Mouse (Mus musculus) embryonic facial prominence, embryonic 15.5 days (tissue): ENCODE data around the gene Sema6c. TPM values are rescaled to one million over a fixed set of nuclear protein-coding genes. Genes with fewer than 3 reads are reported as not detected.
A peak's percentile ranks its signal among the peaks of the same experiment; 100 is the strongest.

Experiments
- ATAC-seq: fragments of 200-750 bp; cut with Nextera tagmentation; 2 replicates; pipeline ENCODE4 v1.8.0; 2017; ENCODE audit warnings: low read depth, moderate TSS enrichment; ENCODE audit not compliant: insufficient number of reproducible peaks, low FRiP score, low TSS enrichment
- H3K27ac ChIP-seq: fragments of 300-500 bp; sonication (generic); replicated peaks from 2 replicates; pipeline ENCODE4 v1.5.1; 2015; ENCODE audit warnings: mild to moderate bottlenecking, inconsistent platforms
- H3K27me3 ChIP-seq: fragments of 300-500 bp; sonication (generic); 2 replicates; pipeline ENCODE4 v1.6.1; 2015; ENCODE audit warnings: inconsistent platforms
- H3K36me3 ChIP-seq: fragments of 300-500 bp; sonication (generic); 2 replicates; pipeline ENCODE4 v1.6.1; 2015; ENCODE audit warnings: mild to moderate bottlenecking, inconsistent platforms
- H3K4me1 ChIP-seq: fragments of 300-500 bp; sonication (generic); 2 replicates; pipeline ENCODE4 v1.6.1; 2015; ENCODE audit warnings: inconsistent platforms
- H3K4me2 ChIP-seq: fragments of 300-500 bp; sonication (generic); replicated peaks from 2 replicates; pipeline ENCODE4 v1.6.1; 2015; ENCODE audit warnings: mild to moderate bottlenecking, inconsistent platforms
- H3K4me3 ChIP-seq: fragments of 300-500 bp; sonication (generic); replicated peaks from 2 replicates; pipeline ENCODE4 v1.5.1; 2015; ENCODE audit warnings: mild to moderate bottlenecking, inconsistent platforms
- H3K9ac ChIP-seq: fragments of 300-500 bp; sonication (generic); 2 replicates; pipeline ENCODE4 v1.6.1; 2015; ENCODE audit warnings: inconsistent platforms
- H3K9me3 ChIP-seq: fragments of 300-500 bp; sonication (generic); replicated peaks from 2 replicates; pipeline ENCODE4 v1.6.1; 2016; ENCODE audit warnings: inconsistent platforms
- WGBS: fragments of 180-500 bp; shearing (Covaris S2); methylation state at CpG from one replicate; pipeline ENCODE4 v1.1.7; 2015; 5-methylcytosine and 5-hydroxymethylcytosine counted together
- polyA plus RNA-seq: library from polyadenylated mRNA; unstranded; fragments of >200 nt; fragmentation: Nextera tagmentation; extraction: Ambion mirVana; gene quantifications from 2 replicates; pipeline ENCODE4 v1.2.1, GENCODE M21; 2015

Gene Sema6c
- polyA plus RNA-seq, 1 experiment from 2014 or later: 13.1 TPM

DNA sequence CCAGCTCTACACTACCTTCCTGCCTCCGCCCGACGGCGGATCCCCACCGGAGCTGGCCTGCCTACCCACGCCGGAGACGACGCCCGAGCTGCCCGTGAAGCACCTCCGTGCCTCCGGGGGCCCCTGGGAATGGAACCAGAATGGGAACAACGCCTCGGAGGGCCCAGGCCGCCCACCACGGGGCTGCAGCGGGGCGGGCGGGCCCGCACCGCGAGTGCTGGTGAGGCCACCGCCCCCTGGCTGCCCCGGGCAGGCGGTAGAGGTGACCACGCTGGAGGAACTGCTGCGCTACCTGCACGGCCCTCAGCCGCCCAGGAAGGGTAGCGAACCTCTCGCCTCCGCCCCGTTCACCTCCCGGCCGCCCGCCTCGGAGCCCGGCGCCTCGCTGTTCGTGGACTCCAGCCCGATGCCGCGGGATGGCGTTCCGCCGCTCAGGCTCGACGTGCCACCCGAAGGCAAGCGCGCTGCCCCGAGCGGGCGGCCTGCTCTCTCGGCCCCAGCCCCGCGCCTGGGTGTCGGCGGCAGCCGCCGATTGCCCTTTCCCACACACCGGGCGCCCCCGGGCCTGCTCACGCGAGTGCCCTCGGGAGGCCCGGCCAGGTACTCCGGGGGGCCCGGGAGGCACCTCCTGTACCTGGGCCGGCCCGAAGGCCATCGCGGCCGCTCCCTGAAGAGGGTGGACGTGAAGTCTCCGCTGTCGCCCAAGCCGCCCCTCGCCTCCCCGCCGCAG lies 12.4 kb downstream of the Sema6c start:
- Histone ChIP-seq H3K36me3 (peaks cover 55% of the 10 kb centered on the region), H3K27me3 (peaks cover 34% of the 10 kb centered on the region), H3K4me3 (0 out of 2 replicates have a peak overlapping the region, but pooled peaks have one; percentile 25), H3K4me2 (peak overlapping the region; percentile 40), H3K9ac (no peak overlapping the region), H3K4me1 (peaks cover 21% of the 10 kb centered on the region), H3K9me3 (no peaks in the 10 kb centered on the region), H3K27ac (no peak overlapping the region)
- 0 out of 2 replicates have a peak, but pooled peaks have one; percentile 8 for ATAC-seq
- 42% methylated on average over 81 of the region's 84 CpGs for WGBS

DNA sequence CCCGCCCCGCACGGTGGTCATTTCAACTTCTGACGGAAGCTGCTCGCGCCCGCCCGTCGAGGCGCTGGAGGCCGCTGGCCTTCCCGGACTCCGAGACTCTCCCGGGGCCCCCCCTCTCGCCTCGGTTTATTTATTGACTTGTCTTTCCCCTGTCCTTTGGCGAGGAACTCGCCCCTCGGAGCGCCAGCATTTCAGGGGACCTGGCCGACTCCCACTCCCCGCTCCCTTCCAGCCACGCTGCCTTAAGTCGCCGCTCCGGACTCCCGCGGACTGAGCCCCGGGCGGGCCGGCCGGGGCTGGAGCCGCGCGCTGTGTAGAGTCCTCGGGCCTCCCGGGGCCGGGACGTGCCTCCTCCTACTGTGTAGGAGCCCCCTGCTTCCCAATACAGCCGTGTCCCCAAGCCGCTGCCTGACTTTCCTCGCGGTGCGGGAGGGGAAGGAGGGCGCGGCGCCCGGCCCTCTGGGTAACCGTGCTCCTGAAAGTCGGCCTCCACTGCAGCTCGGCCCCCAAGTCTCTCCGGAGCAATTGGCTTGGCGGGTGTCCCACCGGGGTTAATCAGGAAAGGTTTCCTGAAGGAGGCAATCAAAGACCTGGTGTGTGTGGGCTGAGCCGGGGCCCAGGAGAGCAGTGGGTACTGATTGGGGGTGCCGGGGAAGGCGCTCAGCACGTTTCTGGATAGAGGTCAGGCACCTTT lies 13.1 kb downstream of the Sema6c start:
- Histone ChIP-seq H3K27me3 (peaks cover 34% of the 10 kb centered on the region), H3K4me1 (peaks cover 21% of the 10 kb centered on the region), H3K9me3 (no peaks in the 10 kb centered on the region), H3K9ac (no peak overlapping the region), H3K4me3 (peak overlapping the region; percentile 25), H3K27ac (no peak overlapping the region), H3K36me3 (peaks cover 48% of the 10 kb centered on the region), H3K4me2 (peak overlapping the region; percentile 40)
- 25% methylated on average over 58 of the region's 58 CpGs for WGBS
- no peak for ATAC-seq

DNA sequence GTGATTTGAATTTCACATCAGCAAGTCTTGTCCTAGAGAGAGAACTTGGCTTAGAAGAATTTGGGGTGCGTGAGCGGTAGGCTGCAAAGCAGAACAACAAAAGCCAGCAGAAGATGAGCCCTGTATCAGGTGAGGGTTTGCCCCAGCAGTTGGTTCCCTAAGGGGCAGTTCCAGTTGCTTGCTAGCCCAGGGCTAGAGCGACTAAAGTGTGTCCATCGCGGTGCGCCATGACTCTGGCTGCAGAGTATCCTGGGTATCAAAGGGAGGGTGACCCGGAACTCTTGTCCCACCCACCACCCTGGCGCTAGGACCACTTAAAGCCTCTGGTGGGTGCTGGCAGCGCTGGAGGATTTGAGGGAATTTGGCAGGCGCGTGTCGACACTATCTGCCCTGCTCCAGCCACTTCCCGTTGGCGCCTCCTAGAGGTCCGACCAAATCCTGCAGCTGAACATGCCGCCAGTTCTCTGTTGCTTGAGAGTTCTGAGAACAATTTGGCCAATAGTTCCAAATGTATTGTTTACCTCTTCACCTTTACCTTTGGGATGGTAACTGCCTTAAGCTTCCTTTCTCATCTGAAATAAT lies 13.8 kb downstream of the Sema6c start:
- Histone ChIP-seq H3K27me3 (peaks cover 34% of the 10 kb centered on the region), H3K36me3 (peaks cover 41% of the 10 kb centered on the region), H3K4me3 (peak overlapping the region; percentile 25), H3K4me1 (peaks cover 21% of the 10 kb centered on the region), H3K9me3 (no peaks in the 10 kb centered on the region), H3K9ac (no peak overlapping the region), H3K27ac (no peak overlapping the region), H3K4me2 (peak overlapping the region; percentile 40)
- 18% methylated on average over 16 of the region's 16 CpGs for WGBS
- ATAC-seq: no peak

DNA sequence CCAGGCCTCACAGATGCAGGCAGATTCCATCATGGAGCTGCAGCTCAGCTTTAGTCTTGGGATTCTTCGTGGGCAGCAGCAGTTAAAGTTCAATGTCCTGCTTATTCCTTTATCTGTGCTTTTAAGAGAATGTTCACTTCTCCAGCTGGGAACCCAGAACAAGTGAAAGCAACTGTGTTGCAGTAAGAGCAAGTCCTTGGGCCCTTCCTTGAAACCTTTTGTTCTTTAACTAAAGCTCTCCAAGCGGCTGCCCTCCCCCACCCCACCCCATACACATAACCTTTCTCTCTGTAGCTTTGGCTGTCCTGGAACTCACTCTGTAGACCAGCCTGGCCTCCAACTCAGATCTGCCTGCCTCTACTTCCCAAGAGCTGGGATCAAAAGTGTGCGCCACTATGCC lies 16.2 kb downstream of the Sema6c start:
- Histone ChIP-seq H3K27me3 (peaks cover 15% of the 10 kb centered on the region), H3K4me2 (no peak overlapping the region), H3K4me1 (peaks cover 21% of the 10 kb centered on the region), H3K9me3 (no peaks in the 10 kb centered on the region), H3K9ac (no peak overlapping the region), H3K27ac (no peak overlapping the region), H3K4me3 (no peak overlapping the region), H3K36me3 (peaks cover 17% of the 10 kb centered on the region)
- WGBS: 73% methylated on average over 3 of the region's 3 CpGs
- ATAC-seq: no peak

DNA sequence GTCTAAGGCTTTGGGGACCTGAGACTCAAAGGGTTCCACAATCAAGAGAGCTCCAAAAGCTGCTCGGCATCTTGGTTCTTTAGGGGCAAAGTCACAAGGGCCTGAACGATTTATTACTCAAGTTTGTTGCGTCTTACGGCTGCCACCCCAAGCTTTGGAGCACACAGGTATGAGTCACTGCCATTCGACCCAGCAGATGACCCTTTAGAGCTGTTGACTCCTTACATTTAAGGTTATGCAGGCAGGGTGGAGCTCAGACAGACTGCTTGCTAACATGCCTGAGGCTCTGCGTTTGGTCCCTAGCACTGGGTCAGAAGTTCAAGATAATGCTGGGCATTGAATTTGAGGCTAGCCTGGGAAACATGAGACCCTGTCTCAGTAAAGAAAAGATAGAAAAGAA lies 17.3 kb downstream of the Sema6c start:
- no peak overlapping the region for H3K4me3 ChIP-seq
- no peak overlapping the region for H3K27ac ChIP-seq
- 64% methylated on average over 6 of the region's 6 CpGs for WGBS
- peaks cover 11% of the 10 kb centered on the region for H3K36me3 ChIP-seq
- H3K27me3 ChIP-seq: peaks cover 5% of the 10 kb centered on the region
- no peaks in the 10 kb centered on the region for H3K9me3 ChIP-seq
- no peak overlapping the region for H3K4me2 ChIP-seq
- H3K4me1 ChIP-seq: peaks cover 18% of the 10 kb centered on the region
- no peak overlapping the region for H3K9ac ChIP-seq
- ATAC-seq: no peak

DNA sequence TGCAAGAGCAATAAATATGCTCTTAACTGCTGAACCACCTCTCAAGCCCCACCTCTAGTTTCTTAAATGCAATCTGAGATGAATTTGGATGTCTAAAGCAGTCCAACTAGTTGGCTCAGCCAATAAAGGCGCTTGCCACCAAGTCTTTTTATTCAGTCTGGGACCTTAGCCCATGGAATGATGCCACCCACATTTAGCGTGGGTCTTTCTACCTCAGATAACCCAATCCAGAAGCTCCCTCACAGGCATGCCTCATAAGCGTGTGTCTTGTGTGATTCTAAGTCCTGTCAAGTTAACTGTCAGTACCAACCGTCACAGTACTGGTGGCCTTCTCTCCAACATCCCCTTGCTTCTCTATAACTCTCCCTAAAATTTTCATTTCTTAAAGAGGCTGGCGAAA lies 18.7 kb downstream of the Sema6c start:
- H3K9me3 ChIP-seq: no peaks in the 10 kb centered on the region
- no peaks in the 10 kb centered on the region for H3K27me3 ChIP-seq
- H3K4me3 ChIP-seq: no peak overlapping the region
- H3K27ac ChIP-seq: no peak overlapping the region
- peaks cover 7% of the 10 kb centered on the region; the same call in 1 of the 2 replicates for H3K36me3 ChIP-seq
- no peak overlapping the region for H3K4me2 ChIP-seq
- ATAC-seq: no peak
- H3K4me1 ChIP-seq: peaks cover 4% of the 10 kb centered on the region
- WGBS: 78% methylated on average over 5 of the region's 5 CpGs
- no peak overlapping the region for H3K9ac ChIP-seq

DNA sequence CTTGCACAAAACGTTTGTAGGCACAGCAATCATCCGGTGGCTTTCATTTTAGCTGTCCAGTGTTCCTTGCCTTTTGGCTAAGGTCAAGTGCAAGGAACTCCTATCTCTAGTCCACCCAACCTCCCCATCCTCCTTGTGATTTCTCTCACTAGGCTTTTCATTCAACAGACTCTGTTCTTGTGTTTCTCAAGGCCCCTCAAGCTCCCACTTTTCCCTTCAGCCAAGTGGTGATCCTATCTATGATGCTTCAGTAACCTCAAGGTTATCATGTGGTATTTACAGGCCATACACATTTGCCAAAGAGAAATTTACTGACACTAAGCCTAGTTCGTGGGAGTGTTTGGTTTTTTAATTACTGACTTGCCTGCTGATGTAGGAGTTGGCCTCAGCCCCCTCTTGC lies 19.6 kb downstream of the Sema6c start:
- Histone ChIP-seq H3K27ac (no peak overlapping the region), H3K9me3 (no peaks in the 10 kb centered on the region), H3K27me3 (no peaks in the 10 kb centered on the region), H3K9ac (no peak overlapping the region), H3K4me3 (no peak overlapping the region), H3K4me2 (no peak overlapping the region), H3K36me3 (peaks cover 16% of the 10 kb centered on the region), H3K4me1 (no peaks in the 10 kb centered on the region)
- no peak for ATAC-seq
- 61% methylated on average over 3 of the region's 3 CpGs for WGBS

DNA sequence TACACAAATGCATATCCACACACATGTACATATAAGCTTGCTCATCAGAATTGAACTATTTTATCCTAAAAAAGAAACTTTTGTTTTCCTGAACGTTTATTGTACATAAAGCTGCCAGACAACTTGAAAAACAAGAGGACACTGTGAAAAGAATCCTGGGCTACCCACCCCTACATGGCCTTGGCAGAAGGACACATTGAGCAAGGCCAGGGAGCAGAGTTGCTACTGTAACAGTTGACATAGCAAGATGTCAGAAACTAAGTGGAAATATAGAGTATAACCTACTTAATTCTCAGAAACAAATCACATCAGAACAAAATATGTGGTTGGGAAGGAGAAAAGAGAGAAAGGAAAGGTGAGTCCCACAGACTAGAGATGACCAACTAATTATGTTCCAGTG lies 21.6 kb downstream of the Sema6c start:
- 69% methylated on average over 1 of the region's 1 CpGs for WGBS
- no peaks in the 10 kb centered on the region for H3K4me1 ChIP-seq
- no peaks in the 10 kb centered on the region for H3K27me3 ChIP-seq
- no peak overlapping the region for H3K4me2 ChIP-seq
- H3K36me3 ChIP-seq: peaks cover 34% of the 10 kb centered on the region
- ATAC-seq: no peak
- no peak overlapping the region for H3K9ac ChIP-seq
- H3K27ac ChIP-seq: no peak overlapping the region
- no peak overlapping the region for H3K4me3 ChIP-seq
- H3K9me3 ChIP-seq: no peaks in the 10 kb centered on the region

DNA sequence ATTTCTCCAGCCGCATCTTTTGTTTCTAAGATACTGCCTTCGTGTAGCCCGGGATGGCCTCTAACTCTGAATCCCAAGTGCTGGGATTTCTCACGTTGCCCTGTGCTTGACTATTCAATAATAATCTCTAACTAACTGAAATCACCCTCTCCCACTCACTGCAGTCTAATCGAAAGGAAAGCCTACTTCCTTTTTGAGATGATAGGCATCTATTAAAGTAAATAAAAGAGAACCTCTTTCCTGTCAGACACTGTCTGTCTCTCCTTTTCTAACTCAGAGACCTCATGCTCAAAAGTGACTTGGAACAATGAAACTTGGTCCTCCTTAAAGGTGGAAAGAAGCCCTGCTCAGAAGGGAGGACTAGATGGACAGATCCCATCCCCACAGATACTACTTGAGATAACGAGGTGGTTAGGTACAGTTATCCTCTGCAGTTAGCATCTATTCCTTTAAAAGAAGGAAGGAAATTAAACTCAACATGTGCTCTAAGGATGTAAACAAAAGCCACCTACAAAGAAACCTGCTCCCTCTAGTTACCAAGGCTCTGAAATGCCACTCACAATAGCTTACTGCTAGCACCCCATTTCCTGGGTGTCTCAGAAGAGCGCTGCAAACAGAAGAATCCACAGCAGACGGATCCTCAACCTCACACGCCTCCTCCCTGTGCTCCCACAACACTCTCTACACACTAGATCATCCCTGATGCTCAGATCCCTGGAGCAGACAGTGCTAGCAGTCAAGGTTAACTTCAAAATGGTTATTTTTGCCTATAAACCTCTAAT lies 24.7 kb downstream of the Sema6c start:
- Histone ChIP-seq H3K36me3 (peaks cover 65% of the 10 kb centered on the region), H3K27me3 (no peaks in the 10 kb centered on the region), H3K9me3 (no peaks in the 10 kb centered on the region), H3K27ac (no peak overlapping the region), H3K4me3 (no peak overlapping the region), H3K4me2 (no peak overlapping the region), H3K4me1 (no peaks in the 10 kb centered on the region), H3K9ac (no peak overlapping the region)
- 90% methylated on average over 9 of the region's 9 CpGs for WGBS
- no peak for ATAC-seq

DNA sequence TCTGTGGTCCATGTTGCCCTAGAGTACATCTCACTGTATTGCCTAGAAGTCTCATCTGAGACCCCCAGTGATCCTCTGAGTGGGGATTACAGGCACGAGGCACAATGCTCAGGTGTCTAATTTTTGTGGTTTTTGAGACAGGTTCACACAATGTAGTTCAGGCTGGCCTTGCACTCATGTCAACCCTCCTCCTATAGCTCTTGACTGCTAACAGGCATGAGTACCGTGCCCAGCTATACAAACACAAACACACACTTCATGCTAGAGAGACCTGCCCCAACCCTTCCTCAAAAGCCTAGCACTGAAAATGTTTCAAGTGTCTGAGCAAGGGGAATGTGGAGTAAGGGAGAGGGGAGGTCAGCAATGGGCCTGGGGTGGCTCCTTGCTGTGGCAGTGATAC lies 25.8 kb downstream of the Sema6c start:
- Histone ChIP-seq H3K36me3 (peaks cover 73% of the 10 kb centered on the region), H3K27me3 (no peaks in the 10 kb centered on the region), H3K4me1 (no peaks in the 10 kb centered on the region), H3K4me3 (no peak overlapping the region), H3K9ac (no peak overlapping the region), H3K9me3 (no peaks in the 10 kb centered on the region), H3K27ac (no peak overlapping the region), H3K4me2 (no peak overlapping the region)
- WGBS: 90% methylated on average over 2 of the region's 2 CpGs
- no peak for ATAC-seq

DNA sequence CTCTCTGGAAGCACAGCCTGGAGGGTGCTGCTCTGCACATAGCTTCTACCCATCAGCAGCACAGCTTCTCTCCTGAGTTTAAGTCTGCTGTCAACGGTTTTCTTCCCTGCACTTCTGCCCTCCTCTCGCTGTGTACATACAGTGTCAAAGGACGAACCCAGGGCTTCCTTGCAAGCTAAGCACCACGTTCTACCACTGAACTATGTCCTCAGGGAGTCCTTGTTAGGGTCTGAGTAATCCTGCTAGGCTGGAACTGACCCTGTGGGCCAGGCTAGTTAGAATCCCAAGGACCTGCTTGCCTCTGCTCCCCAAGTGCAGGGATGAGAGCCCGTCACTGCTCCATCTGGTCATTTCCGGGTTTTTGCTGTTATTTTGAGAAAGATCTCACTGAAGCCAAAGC lies 26.6 kb downstream of the Sema6c start:
- Histone ChIP-seq H3K36me3 (peaks cover 74% of the 10 kb centered on the region), H3K27me3 (no peaks in the 10 kb centered on the region), H3K4me2 (no peak overlapping the region), H3K4me3 (no peak overlapping the region), H3K4me1 (no peaks in the 10 kb centered on the region), H3K9ac (no peak overlapping the region), H3K9me3 (no peaks in the 10 kb centered on the region), H3K27ac (no peak overlapping the region)
- WGBS: 89% methylated on average over 6 of the region's 6 CpGs
- ATAC-seq: no peak
